Mouse (Mus musculus): ENCODE data around the gene Cab39l. TPM values are rescaled to one million over a fixed set of nuclear protein-coding genes. Genes with fewer than 3 reads are reported as not detected.

The Cab39l gene
- polyA plus RNA-seq, 1 experiment, result not detected

DNA sequence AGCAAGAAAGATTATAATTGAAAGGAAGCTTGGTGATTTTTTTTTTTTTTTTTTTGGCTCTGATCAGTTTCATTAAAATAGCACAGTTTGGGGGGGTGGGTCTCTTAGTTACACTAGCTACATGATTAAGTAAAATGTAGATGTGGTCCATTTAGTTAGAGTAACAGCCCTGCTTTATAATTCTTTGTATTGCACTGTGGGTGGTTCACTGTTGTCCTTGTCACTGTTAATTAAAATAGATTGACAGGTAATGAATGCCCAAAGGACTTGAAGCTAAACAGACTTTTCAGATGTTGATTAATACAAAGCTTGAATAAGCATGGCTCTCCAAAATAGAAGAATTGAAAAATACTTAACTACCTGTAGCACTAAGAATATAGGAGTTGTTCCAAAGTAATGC lies 93.1 kb downstream of the Cab39l start:
- TF ChIP-seq CTCF (IDR thresholded peaks at IDR 0.05; ENCODE audit: insufficient read depth, low read depth, low read length) (no peak), POLR2A (IDR thresholded peaks at IDR 0.05; ENCODE audit: insufficient read depth, low read depth, low read length) (no peak)
- Histone ChIP-seq H3K27ac (ENCODE audit: insufficient read depth, low read depth, low read length) (no peak overlapping the region), H3K4me1 (ENCODE audit: control insufficient read depth, insufficient read depth, low read length) (no peaks in the 10 kb centered on the region), H3K4me3 (ENCODE audit: insufficient read depth, low read depth, low read length) (no peak overlapping the region)

DNA sequence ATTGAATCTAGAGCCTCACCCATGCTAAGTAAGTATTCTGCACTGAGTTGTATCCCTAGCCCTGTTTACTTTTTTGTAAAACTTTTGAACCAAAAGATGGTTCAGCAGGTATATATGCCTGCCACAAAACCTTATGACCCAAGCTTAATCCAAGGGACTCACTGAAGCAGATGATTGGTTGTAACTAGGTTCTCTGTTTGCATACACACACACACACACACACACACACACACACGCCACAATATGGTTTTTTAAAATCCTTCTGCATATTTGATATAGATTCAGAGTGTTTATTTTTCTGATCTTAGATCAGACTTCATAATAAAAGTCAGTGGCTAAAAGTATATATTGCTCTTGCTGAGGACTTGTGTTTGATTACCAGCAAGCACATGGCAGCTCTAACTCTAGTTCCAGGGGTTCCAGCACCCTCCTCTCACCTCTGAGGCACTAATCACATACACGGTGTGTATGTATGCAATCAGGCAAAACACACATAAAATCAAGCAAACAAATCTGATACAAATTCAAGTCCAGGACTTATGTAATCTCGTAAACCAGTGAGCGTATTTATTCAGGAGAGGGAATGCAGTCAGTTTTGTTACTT lies 97.2 kb downstream of the Cab39l start:
- WGBS, result 96% methylated on average over 4 of the region's 4 CpGs
- no peak overlapping the region for H3K27ac ChIP-seq (ENCODE audit: insufficient read depth, low read depth, low read length)
- no peaks in the 10 kb centered on the region for H3K4me1 ChIP-seq (ENCODE audit: control insufficient read depth, insufficient read depth, low read length)
- TF ChIP-seq POLR2A (IDR thresholded peaks at IDR 0.05; ENCODE audit: insufficient read depth, low read depth, low read length) (no peak), CTCF (IDR thresholded peaks at IDR 0.05; ENCODE audit: insufficient read depth, low read depth, low read length) (no peak)
- H3K4me3 ChIP-seq (ENCODE audit: insufficient read depth, low read depth, low read length), result no peak overlapping the region

DNA sequence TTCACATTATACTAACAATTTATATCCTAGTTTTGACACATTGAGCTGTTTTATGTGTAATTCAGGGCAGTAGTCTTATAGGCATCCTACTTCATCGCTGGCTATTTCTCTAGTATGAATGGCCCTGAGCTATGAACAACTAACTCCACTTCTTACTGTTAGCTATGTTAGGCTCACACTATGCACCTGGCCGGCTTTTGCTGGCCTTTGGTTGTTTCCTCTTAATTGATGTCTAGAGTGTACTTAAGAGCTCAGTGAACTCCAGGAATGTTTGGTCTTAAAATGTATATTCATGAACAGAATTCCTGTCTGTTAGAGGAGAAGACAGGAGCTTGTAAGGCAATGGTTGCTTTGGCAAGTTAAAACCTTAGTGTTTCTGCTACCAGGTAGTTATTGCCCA lies 99.5 kb downstream of the Cab39l start:
- Histone ChIP-seq H3K4me3 (ENCODE audit: insufficient read depth, low read depth, low read length) (no peak overlapping the region), H3K27ac (ENCODE audit: insufficient read depth, low read depth, low read length) (no peak overlapping the region), H3K4me1 (ENCODE audit: control insufficient read depth, insufficient read depth, low read length) (no peaks in the 10 kb centered on the region)
- no peak for TF ChIP-seq POLR2A (IDR thresholded peaks at IDR 0.05; ENCODE audit: insufficient read depth, low read depth, low read length)
- TF ChIP-seq CTCF (IDR thresholded peaks at IDR 0.05; ENCODE audit: insufficient read depth, low read depth, low read length), result no peak
- 95% methylated on average over 2 of the region's 2 CpGs for WGBS

DNA sequence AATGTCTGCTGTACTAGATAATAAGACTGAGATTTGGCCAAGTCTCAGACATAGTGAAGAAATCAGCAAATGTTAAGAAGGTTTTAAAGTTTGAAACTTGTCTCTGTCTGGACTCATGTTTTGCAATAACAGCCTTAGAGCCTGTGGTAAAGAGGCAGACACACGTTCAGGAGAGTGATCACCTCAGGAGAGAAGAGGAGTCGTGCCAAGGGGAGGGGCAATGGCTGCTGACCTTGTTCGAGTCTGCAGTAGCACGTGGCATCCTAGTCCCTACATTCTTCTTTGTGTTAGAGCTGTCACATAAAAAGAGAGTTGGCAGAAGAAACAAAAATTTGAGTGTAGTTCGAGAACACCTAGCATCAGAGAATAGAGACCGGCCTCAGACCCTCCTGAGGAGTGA lies 100.0 kb downstream of the Cab39l start:
- no peak for TF ChIP-seq POLR2A (IDR thresholded peaks at IDR 0.05; ENCODE audit: insufficient read depth, low read depth, low read length)
- no peak overlapping the region for H3K27ac ChIP-seq (ENCODE audit: insufficient read depth, low read depth, low read length)
- 85% methylated on average over 6 of the region's 6 CpGs for WGBS
- H3K4me3 ChIP-seq (ENCODE audit: insufficient read depth, low read depth, low read length), result no peak overlapping the region
- no peaks in the 10 kb centered on the region for H3K4me1 ChIP-seq (ENCODE audit: control insufficient read depth, insufficient read depth, low read length)

DNA sequence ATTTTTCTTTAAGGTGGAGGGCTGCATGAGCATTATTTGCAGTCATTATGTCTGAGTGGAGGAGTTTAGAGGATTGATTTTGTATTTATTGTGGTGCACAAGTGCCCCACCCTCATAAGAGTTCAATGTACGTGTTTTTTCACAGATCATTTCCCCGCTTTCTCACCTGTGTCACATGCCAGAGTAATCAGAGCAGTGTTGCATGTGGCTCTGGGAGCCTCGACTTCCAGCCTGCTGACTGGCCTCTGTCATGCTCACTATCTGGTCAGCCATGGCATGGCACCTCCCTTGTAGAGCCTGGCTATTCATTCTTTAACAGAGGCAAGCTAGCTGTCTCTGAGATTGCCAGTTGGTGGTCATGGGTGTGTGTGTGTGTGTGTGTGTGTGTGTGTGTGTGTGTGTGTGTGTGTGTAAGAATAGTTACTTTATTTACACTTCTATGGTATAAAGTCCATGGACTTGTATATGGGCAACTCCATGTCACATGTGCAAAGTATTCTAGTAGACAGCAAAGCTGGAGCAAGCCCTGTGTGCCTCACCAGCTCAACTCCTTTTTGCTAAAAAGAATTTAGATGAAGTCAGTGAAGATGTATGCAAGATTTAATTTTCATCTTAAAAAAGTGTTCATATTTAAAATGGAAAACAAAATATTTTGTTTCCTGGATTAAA lies 102.5 kb downstream of the Cab39l start:
- no peak for TF ChIP-seq CTCF (IDR thresholded peaks at IDR 0.05; ENCODE audit: insufficient read depth, low read depth, low read length)
- no peak for TF ChIP-seq POLR2A (IDR thresholded peaks at IDR 0.05; ENCODE audit: insufficient read depth, low read depth, low read length)
- WGBS, result 95% methylated on average over 3 of the region's 3 CpGs
- Histone ChIP-seq H3K27ac (ENCODE audit: insufficient read depth, low read depth, low read length) (no peak overlapping the region), H3K4me1 (ENCODE audit: control insufficient read depth, insufficient read depth, low read length) (no peaks in the 10 kb centered on the region), H3K4me3 (ENCODE audit: insufficient read depth, low read depth, low read length) (no peak overlapping the region)

DNA sequence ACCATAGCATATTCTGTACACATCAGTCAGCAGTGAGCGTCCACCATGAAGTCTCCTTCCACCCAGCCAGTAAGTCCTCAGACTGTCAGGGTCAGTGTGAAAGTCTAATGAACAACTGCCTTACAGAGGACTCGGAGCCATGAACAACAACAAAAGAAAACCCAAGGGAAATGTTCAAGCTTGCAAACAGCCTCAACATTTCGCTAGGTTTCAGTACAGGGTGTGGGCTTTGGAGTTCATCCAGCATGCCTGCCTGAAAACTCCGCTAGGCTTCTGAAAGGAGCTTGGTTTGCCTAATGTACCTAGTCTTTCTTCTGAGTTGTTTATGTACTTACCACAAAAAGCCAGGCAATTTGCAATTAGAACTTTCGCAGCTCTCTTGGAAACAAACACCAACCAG lies 103.2 kb downstream of the Cab39l start:
- H3K4me3 ChIP-seq (ENCODE audit: insufficient read depth, low read depth, low read length), result no peak overlapping the region
- TF ChIP-seq POLR2A (IDR thresholded peaks at IDR 0.05; ENCODE audit: insufficient read depth, low read depth, low read length) (no peak), CTCF (IDR thresholded peaks at IDR 0.05; ENCODE audit: insufficient read depth, low read depth, low read length) (no peak)
- H3K4me1 ChIP-seq (ENCODE audit: control insufficient read depth, insufficient read depth, low read length), result peaks cover 2% of the 10 kb centered on the region; the same call in 1 of the 2 replicates
- 46% methylated on average over 5 of the region's 5 CpGs for whole genome bisulfite sequencing
- H3K27ac ChIP-seq (ENCODE audit: insufficient read depth, low read depth, low read length), result no peak overlapping the region

DNA sequence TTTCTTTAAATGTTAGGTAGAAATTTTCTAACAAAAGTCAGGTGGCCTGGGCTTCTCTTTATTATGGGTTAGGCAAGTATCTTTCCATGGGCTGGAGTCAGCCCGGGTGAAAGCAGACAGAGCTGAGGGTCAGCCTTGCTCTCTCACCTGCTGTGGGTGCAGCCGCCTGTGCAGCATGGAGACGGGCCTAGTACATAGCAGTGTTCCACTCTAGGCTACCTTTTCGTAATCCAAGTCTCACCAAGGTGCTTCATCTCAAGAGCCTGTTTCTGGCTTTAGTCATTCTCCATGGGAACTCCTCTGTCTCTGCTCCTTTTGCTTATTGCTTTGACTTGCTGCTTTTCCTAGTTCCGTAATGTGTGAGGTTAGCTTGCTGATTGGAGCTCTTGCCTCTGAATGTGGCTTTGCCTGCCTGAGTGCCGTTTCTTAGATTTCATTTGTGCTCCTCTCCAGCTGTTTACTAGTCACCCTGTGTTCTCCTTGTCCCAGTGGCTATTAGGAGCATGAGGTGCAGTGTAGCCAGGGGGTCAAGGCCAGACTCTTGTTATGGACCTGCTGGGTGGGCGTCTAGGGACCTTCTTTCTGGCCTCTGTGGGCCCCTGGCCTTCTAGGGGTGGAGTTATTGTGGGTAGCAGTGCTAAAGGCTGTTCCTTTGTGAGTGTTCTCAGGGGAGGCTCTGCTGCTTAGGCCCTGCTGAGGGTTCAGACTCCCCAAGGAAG lies 105.5 kb downstream of the Cab39l start:
- TF ChIP-seq POLR2A (IDR thresholded peaks at IDR 0.05; ENCODE audit: insufficient read depth, low read depth, low read length), result no peak
- TF ChIP-seq CTCF (IDR thresholded peaks at IDR 0.05; ENCODE audit: insufficient read depth, low read depth, low read length), result no peak
- H3K4me1 ChIP-seq (ENCODE audit: control insufficient read depth, insufficient read depth, low read length), result peaks cover 6% of the 10 kb centered on the region; the same call in 1 of the 2 replicates
- H3K4me3 ChIP-seq (ENCODE audit: insufficient read depth, low read depth, low read length), result no peak overlapping the region
- WGBS, result 93% methylated on average over 7 of the region's 7 CpGs
- no peak overlapping the region for H3K27ac ChIP-seq (ENCODE audit: insufficient read depth, low read depth, low read length)

DNA sequence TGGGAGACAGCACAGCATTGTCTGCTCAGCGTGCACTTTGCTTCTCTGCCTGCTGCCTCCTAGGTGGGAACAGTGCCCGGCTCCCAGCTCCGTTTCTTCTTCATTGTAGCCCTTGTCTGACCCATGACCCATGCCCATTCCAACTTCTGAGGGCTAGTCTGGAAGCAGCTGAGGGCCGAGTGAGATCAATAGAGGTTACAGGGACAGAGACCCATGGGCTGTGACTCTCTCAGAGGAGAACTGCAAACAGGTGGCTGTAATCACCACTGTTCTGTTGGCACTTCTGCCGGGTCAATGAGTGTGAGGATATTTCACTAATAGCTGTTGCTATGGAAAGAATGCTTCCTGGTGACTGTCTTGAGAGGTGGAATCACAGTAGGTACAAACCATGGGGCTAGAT lies 106.8 kb downstream of the Cab39l start:
- WGBS, result 84% methylated on average over 5 of the region's 5 CpGs
- Histone ChIP-seq H3K4me1 (ENCODE audit: control insufficient read depth, insufficient read depth, low read length) (peaks cover 6% of the 10 kb centered on the region; the same call in 1 of the 2 replicates), H3K4me3 (ENCODE audit: insufficient read depth, low read depth, low read length) (no peak overlapping the region), H3K27ac (ENCODE audit: insufficient read depth, low read depth, low read length) (no peak overlapping the region)
- TF ChIP-seq POLR2A (IDR thresholded peaks at IDR 0.05; ENCODE audit: insufficient read depth, low read depth, low read length), result no peak
- no peak for TF ChIP-seq CTCF (IDR thresholded peaks at IDR 0.05; ENCODE audit: insufficient read depth, low read depth, low read length)

DNA sequence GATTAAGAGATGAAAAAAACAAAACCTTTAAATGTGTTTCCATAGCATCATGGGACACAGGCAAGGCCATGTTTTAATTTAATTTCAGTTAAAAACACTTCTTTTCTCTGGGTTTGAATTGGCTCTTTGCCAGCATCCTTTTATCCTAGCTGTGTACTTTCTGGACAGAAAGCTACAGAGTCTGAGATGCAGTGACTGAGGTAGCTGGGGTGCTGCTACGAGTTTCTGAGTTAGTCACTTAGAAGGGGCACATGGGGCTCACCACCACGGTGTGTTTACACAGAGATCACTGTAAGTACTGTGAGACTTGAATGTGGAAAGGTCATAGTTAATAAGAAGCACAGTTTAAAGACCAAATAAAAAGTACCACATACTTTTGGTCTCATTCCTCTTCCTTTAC lies 107.8 kb downstream of the Cab39l start:
- peaks cover 6% of the 10 kb centered on the region; the same call in 1 of the 2 replicates for H3K4me1 ChIP-seq (ENCODE audit: control insufficient read depth, insufficient read depth, low read length)
- no peak for TF ChIP-seq CTCF (IDR thresholded peaks at IDR 0.05; ENCODE audit: insufficient read depth, low read depth, low read length)
- TF ChIP-seq POLR2A (IDR thresholded peaks at IDR 0.05; ENCODE audit: insufficient read depth, low read depth, low read length), result no peak
- no peak overlapping the region for H3K4me3 ChIP-seq (ENCODE audit: insufficient read depth, low read depth, low read length)
- 48% methylated on average over 2 of the region's 2 CpGs for WGBS
- H3K27ac ChIP-seq (ENCODE audit: insufficient read depth, low read depth, low read length), result no peak overlapping the region

Measured in olfactory bulb, adult 2 months (tissue).